Comparison of ENCODE assay signal across 8 mouse cellular contexts in the genomic region with DNA sequence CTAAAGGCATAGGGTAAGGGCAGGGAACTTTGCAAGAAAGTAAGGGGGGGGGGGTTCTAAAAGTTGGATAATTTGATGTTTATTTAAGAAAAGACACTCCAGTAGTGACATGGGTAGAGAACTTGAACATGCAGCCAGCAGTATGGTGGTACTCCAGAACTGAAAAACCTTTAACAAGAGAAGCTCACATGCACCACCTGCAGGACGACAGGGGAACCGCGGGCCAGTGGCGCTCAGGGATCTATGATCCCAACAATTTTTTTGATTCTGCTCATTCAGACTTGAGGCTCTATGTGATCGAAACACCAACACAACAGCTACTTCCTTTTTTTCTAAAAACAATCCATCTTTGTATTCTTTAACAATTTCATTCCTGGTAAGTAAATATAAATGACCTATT.
DNase-seq lines count a peak whose midpoint lies in the region; ATAC-seq lines count a peak whose summit lies in the region.

No protein-coding gene starts in this region.

- H3K27me3 ChIP-seq in hindbrain, embryonic 11.5 days (ENCODE audit: control insufficient read depth, insufficient read depth, low read length) = no peaks in the 10 kb centered on the region
- no peaks in the 10 kb centered on the region for H3K27me3 ChIP-seq in hindbrain, embryonic 16.5 days (replicated peaks; ENCODE audit: control insufficient read depth, insufficient read depth, low read length)
- H3K27me3 ChIP-seq in midbrain, embryonic 15.5 days (replicated peaks) = no peaks in the 10 kb centered on the region

- DNase-seq in hindbrain, embryonic 11.5 days (ENCODE audit: low spot score) = peak; percentile 77
- peak; percentile 63 for DNase-seq in adrenal gland, adult 2 months
- DNase-seq in embryo, embryonic 10.5 days (ENCODE audit: low spot score) = peak; percentile 73
- DNase-seq in heart, postnatal 36 days = peak; percentile 51 to 78
- DNase-seq in left cerebral cortex, adult 18-20 months (ENCODE audit: low spot score in 2 of 2) = peak; percentile 60 to 73
- peak; percentile 10 for DNase-seq in testis, postnatal 14 days (ENCODE audit: low spot score)

- no peak overlapping the region for H3K27ac ChIP-seq in hindbrain, embryonic 11.5 days (ENCODE audit: low read depth, low read length)
- no peak overlapping the region for H3K27ac ChIP-seq in hindbrain, embryonic 16.5 days (ENCODE audit: low read depth, low read length)
- H3K27ac ChIP-seq in midbrain, embryonic 15.5 days = no peak overlapping the region

- no peak overlapping the region for H3K9ac ChIP-seq in hindbrain, embryonic 11.5 days (ENCODE audit: low read depth, low read length)
- no peak overlapping the region for H3K9ac ChIP-seq in hindbrain, embryonic 16.5 days (ENCODE audit: low read depth, low read length)
- no peak overlapping the region for H3K9ac ChIP-seq in midbrain, embryonic 15.5 days

- no peaks in the 10 kb centered on the region for H3K9me3 ChIP-seq in hindbrain, embryonic 11.5 days (ENCODE audit: control insufficient read depth, low read length)
- no peaks in the 10 kb centered on the region for H3K9me3 ChIP-seq in hindbrain, embryonic 16.5 days (ENCODE audit: control insufficient read depth, low read length)
- no peaks in the 10 kb centered on the region for H3K9me3 ChIP-seq in midbrain, embryonic 15.5 days

- H3K4me2 ChIP-seq in hindbrain, embryonic 11.5 days (replicated peaks; ENCODE audit: low read depth, low read length) = no peak overlapping the region
- H3K4me2 ChIP-seq in hindbrain, embryonic 16.5 days (ENCODE audit: low read length) = no peak overlapping the region
- no peak overlapping the region for H3K4me2 ChIP-seq in midbrain, embryonic 15.5 days

- 30% methylated on average over 5 of the region's 5 CpGs for WGBS in hindbrain, embryonic 11.5 days
- 31% methylated on average over 5 of the region's 5 CpGs for WGBS in hindbrain, embryonic 16.5 days
- WGBS in midbrain, embryonic 15.5 days = 37% methylated on average over 5 of the region's 5 CpGs

- ATAC-seq in hindbrain, embryonic 11.5 days (ENCODE audit: low FRiP score) = no peak
- no peak for ATAC-seq in hindbrain, embryonic 16.5 days
- 0 out of 2 replicates have a peak, but pooled peaks have one; percentile 42 for ATAC-seq in midbrain, embryonic 15.5 days (replicated peaks)

- no peaks in the 10 kb centered on the region for H3K36me3 ChIP-seq in hindbrain, embryonic 11.5 days (ENCODE audit: control insufficient read depth, insufficient read depth, low read length)
- no peaks in the 10 kb centered on the region for H3K36me3 ChIP-seq in hindbrain, embryonic 16.5 days (ENCODE audit: control insufficient read depth, insufficient read depth, low read length)
- H3K36me3 ChIP-seq in midbrain, embryonic 15.5 days (replicated peaks) = no peaks in the 10 kb centered on the region

- no peak overlapping the region for H3K4me3 ChIP-seq in hindbrain, embryonic 11.5 days (ENCODE audit: low read depth, low read length)
- H3K4me3 ChIP-seq in hindbrain, embryonic 16.5 days (ENCODE audit: low read length) = no peak overlapping the region
- H3K4me3 ChIP-seq in midbrain, embryonic 15.5 days = no peak overlapping the region

- intact Hi-C loops in heart, postnatal 36 days (cut with DNase I) = loop anchor here (1.0 to 10.0 kb wide), 2 partner anchors 387 to 626 kb away; no protein-coding TSS in a partner anchor

- H3K4me1 ChIP-seq in hindbrain, embryonic 11.5 days (replicated peaks; ENCODE audit: control insufficient read depth, insufficient read depth, low read length) = no peaks in the 10 kb centered on the region
- H3K4me1 ChIP-seq in hindbrain, embryonic 16.5 days (ENCODE audit: control insufficient read depth, insufficient read depth, low read depth, low read length) = no peaks in the 10 kb centered on the region
- no peaks in the 10 kb centered on the region for H3K4me1 ChIP-seq in midbrain, embryonic 15.5 days

Comparison
In these comparisons a context has a peak if more than half of its experiments do, and no peak if none do; other contexts are left out.
1. DNase-seq: peak in every context shown above with its lines; median percentile 77 in hindbrain, embryonic 11.5 days; 73 in embryo, embryonic 10.5 days; 66 in left cerebral cortex, adult 18-20 months; 64 in heart, postnatal 36 days; 63 in adrenal gland, adult 2 months; 10 in testis, postnatal 14 days.